Mouse (Mus musculus) myocyte (in vitro differentiated cells): ENCODE data around the gene Pcnx3.

ENCODE experiments used
- E2F4 ChIP-seq: IDR thresholded peaks from one replicate; pipeline ENCODE4 v1.6.1; 2011; ENCODE audit warnings: mild to moderate bottlenecking, control low read depth, moderate library complexity; ENCODE audit not compliant: insufficient read depth
- MAX ChIP-seq: IDR thresholded peaks from one replicate; pipeline ENCODE4 v1.6.1; 2011; ENCODE audit warnings: low read depth, mild to moderate bottlenecking, control low read depth
- MYOG ChIP-seq, 3 experiments: IDR thresholded peaks; one replicate each; pipeline ENCODE4 v1.6.1; 2011; ENCODE audit warnings: control low read depth in 2 of 3, low read depth in 2 of 3, mild to moderate bottlenecking in 2 of 3; ENCODE audit not compliant: insufficient read length in 2 of 3, control insufficient read depth in 1 of 3, insufficient read depth in 1 of 3
- POLR2A ChIP-seq: IDR thresholded peaks from one replicate; pipeline ENCODE4 v1.6.1; 2011; ENCODE audit warnings: low read depth, mild to moderate bottlenecking, control low read depth, moderate library complexity; ENCODE audit not compliant: insufficient read length
- POLR2AphosphoS2 ChIP-seq: IDR thresholded peaks from one replicate; pipeline ENCODE4 v1.6.1; 2011; ENCODE audit warnings: low read depth, control low read depth; ENCODE audit not compliant: insufficient read length
- TCF12 ChIP-seq: IDR thresholded peaks from one replicate; pipeline ENCODE4 v1.6.1; 2011; ENCODE audit warnings: mild to moderate bottlenecking, control low read depth; ENCODE audit not compliant: poor library complexity, insufficient read depth, severe bottlenecking
- USF1 ChIP-seq: IDR thresholded peaks from one replicate; pipeline ENCODE4 v1.6.1; 2011; ENCODE audit warnings: low read depth, mild to moderate bottlenecking, control low read depth, moderate library complexity

DNA sequence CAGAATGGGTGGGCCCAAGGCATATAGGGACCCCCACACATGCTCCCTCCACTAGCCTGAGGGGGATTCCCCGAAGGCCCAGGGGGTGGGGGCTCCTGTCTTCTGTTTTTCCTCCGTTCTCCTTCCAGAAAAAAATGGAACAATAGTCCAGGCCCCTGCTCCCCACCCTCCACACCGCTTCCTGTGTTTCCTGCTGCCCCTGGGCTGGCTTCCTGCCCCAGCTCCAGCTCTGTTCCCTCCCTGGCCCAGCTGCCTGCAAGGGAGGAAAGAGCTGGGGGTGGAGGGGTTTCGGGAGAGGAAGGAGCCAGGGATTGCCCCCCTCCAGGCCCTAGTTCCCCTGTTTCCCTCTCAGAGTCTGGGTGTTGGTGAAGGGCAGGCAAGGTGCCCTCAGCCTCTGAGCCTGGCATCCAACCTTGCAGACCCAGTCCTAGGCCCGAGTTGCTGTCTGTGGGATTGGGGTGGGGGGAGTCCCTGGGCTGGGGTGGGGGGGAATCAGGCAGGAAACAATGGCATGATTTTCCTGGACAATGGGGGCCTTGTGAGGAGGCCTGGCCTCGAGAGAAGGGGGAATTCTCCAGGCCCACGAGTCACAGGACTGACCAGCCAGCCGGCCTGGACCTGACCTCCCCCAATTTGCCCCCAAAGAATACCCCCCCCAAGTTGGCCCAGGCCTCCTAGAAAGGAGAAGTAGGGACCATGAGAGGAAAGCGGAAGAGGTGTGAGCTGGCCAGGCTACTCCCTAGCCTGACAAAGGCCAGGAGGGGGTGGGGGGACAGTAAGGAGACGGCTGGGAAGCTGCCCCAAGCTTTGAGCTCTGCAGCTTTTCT, 3.6 kb upstream of the Pcnx3 start:
- no peak for TF ChIP-seq POLR2A
- no peak for TF ChIP-seq TCF12
- TF ChIP-seq POLR2AphosphoS2 = no peak
- TF ChIP-seq MAX = no peak
- TF ChIP-seq E2F4 = no peak
- no peak for TF ChIP-seq MYOG (IDR thresholded peaks at IDR 0.05; ENCODE audit: control insufficient read depth in 1 of 3, insufficient read depth in 1 of 3, insufficient read length in 2 of 3, low read depth in 2 of 3)
- no peak for TF ChIP-seq USF1
